Mouse (Mus musculus) hindbrain, embryonic 11.5 days (tissue): ENCODE measurements around the gene Vmn1r68. TPM values are rescaled to one million over a fixed set of nuclear protein-coding genes. Genes with fewer than 3 reads are reported as not detected.

Experiments
- ATAC-seq: fragments of 200-750 bp; cut with Nextera tagmentation; 2 replicates; pipeline ENCODE4 v1.8.0; 2017; ENCODE audit warnings: mild to moderate bottlenecking, moderate TSS enrichment, moderate library complexity; ENCODE audit not compliant: low FRiP score
- DNase-seq: peaks from one replicate; pipeline ENCODE4 v3.0.0-alpha.2; 2015; ENCODE audit warnings: low spot score
- H3K27ac ChIP-seq: fragments of 300-500 bp; sonication (generic); 2 replicates; pipeline ENCODE4 v1.5.1; 2014; ENCODE audit warnings: mild to moderate bottlenecking, low read depth, low read length
- H3K27me3 ChIP-seq: fragments of 300-500 bp; sonication (generic); 2 replicates; pipeline ENCODE4 v1.6.1; 2014; ENCODE audit warnings: mild to moderate bottlenecking, low read length, moderate library complexity, mixed read lengths; ENCODE audit not compliant: control insufficient read depth, insufficient read depth
- H3K36me3 ChIP-seq: fragments of 300-500 bp; sonication (generic); 2 replicates; pipeline ENCODE4 v1.6.1; 2014; ENCODE audit warnings: mild to moderate bottlenecking, low read length, moderate library complexity, mixed read lengths; ENCODE audit not compliant: control insufficient read depth, insufficient read depth
- H3K4me1 ChIP-seq: fragments of 300-500 bp; sonication (generic); replicated peaks from 2 replicates; pipeline ENCODE4 v1.6.1; 2014; ENCODE audit warnings: low read length, mixed read lengths; ENCODE audit not compliant: control insufficient read depth, insufficient read depth
- H3K4me2 ChIP-seq: fragments of 300-500 bp; sonication (generic); replicated peaks from 2 replicates; pipeline ENCODE4 v1.6.1; 2014; ENCODE audit warnings: mild to moderate bottlenecking, low read depth, low read length
- H3K4me3 ChIP-seq: fragments of 300-500 bp; sonication (generic); 2 replicates; pipeline ENCODE4 v1.5.1; 2014; ENCODE audit warnings: low read depth, low read length
- H3K9ac ChIP-seq: fragments of 300-500 bp; sonication (generic); 2 replicates; pipeline ENCODE4 v1.6.1; 2014; ENCODE audit warnings: low read depth, low read length
- H3K9me3 ChIP-seq: fragments of 300-500 bp; sonication (generic); 2 replicates; pipeline ENCODE4 v1.6.1; 2016; ENCODE audit warnings: low read length; ENCODE audit not compliant: control insufficient read depth
- WGBS: fragments of 180-500 bp; shearing (Covaris S2); extraction: QIAGEN DNeasy Blood & Tissue Kit; methylation state at CpG from one replicate; pipeline ENCODE4 v1.1.7; 2014; 5-methylcytosine and 5-hydroxymethylcytosine counted together
- polyA plus RNA-seq: library from polyadenylated mRNA; unstranded; fragments of >200 nt; fragmentation: Nextera tagmentation; extraction: Ambion mirVana; gene quantifications from 2 replicates; pipeline ENCODE4 v1.2.1, GENCODE M21; 2014

The Vmn1r68 gene
- polyA plus RNA-seq = not detected in 2 replicates

DNA sequence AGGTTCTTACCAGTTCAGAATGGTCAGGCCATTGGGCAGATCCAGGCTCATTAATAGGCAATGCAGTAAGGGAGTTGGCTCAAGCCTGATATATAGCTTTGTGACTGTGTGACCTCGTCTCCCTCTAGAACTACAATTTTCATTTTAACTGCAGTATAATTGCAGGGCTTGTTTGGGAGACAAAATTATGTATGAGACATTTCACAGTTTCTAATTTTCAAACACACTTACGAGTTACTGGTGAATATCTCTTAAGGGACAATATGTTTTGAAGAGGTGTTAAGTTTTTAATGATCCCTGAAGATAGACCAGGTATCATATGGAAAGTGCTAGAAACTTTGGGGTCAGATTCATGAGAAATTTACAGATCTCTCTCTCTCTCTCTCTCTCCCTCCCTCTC is at the start of gene Vmn1r68:
Gene Vmn1r68, minus strand, starts transcription at position 101 of the 400 bp plus-strand sequence.
- WGBS = 81% methylated on average over 2 of the region's 2 CpGs
- no peaks in the 10 kb centered on the region for H3K27me3 ChIP-seq
- H3K9me3 ChIP-seq = no peaks in the 10 kb centered on the region
- H3K4me3 ChIP-seq = no peak within 1 kb of the TSS
- H3K4me1 ChIP-seq = no peaks in the 10 kb centered on the region
- H3K4me2 ChIP-seq = no peak within 1 kb of the TSS
- no peaks in the 10 kb centered on the region for H3K36me3 ChIP-seq
- no peak for DNase-seq
- H3K27ac ChIP-seq = no peak within 1 kb of the TSS
- ATAC-seq = no peak
- no peak within 1 kb of the TSS for H3K9ac ChIP-seq

GRCm38 (mm10) chr7:10495578-10495977 is 62.7 kb downstream of the Vmn1r68 start:
- DNase-seq (no peak), ATAC-seq (no peak; the same call in none of the 2 replicates)
- H3K27ac ChIP-seq = no peak overlapping the region
- peaks cover 3% of the 10 kb centered on the region; the same call in 1 of the 2 replicates for H3K4me1 ChIP-seq
- H3K4me3 ChIP-seq = no peak overlapping the region
- H3K27me3 ChIP-seq = no peaks in the 10 kb centered on the region
- no peaks in the 10 kb centered on the region for H3K36me3 ChIP-seq
- WGBS = 37% methylated on average over 6 of the region's 6 CpGs
- no peaks in the 10 kb centered on the region for H3K9me3 ChIP-seq
- H3K9ac ChIP-seq = no peak overlapping the region
- H3K4me2 ChIP-seq = peak overlapping the region; percentile 55

DNA sequence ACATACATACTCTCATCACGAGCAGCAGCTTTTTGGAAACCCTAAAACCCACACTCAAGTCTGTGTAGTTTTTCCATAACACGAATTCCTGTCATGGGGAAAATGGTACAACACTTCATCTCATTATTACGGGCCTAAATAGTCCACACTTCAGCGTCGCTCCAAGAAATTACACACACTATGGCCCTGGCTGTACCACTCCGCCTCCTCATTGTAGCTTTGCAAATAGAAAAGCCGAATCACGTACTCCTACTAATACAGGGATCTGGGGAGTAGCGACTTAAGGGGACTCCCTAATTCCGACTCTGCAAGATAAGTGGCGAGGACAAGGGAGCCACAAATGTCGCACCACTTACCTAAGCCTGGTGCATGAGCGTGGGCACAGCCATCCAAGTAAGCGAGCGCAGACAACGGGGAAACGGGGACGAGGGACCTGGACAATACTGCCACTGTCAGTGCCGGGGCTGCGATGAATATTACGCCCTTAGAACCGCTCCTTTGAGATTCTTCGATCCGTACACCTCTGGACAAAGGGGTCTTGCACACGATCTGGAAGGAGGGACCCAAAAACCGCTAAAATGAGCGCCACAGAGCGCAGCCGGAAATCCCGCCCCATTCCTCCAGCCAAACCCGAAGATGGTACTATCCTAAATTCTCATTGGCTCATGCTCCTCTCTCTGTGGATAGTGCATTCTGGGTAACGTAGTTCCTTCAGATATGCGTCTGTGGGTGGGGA is 63.3 kb downstream of the Vmn1r68 start, which contains the start of gene Zik1:
Gene Zik1, minus strand, starts transcription at position 609 of the 736 bp plus-strand sequence.
- H3K9ac ChIP-seq = peak within 1 kb of the TSS; percentile 79
- H3K27me3 ChIP-seq = no peaks in the 10 kb centered on the region
- peak; percentile 99 for ATAC-seq
- peaks cover 4% of the 10 kb centered on the region; the same call in 1 of the 2 replicates for H3K36me3 ChIP-seq
- H3K4me1 ChIP-seq = peaks cover 3% of the 10 kb centered on the region; the same call in 1 of the 2 replicates
- peak within 1 kb of the TSS; percentile 55 for H3K4me2 ChIP-seq
- H3K9me3 ChIP-seq = no peaks in the 10 kb centered on the region
- peak within 1 kb of the TSS; percentile 66 for H3K4me3 ChIP-seq
- no peak within 1 kb of the TSS for H3K27ac ChIP-seq
- peak; percentile 87 for DNase-seq
- WGBS = 3% methylated on average over 33 of the region's 33 CpGs

DNA sequence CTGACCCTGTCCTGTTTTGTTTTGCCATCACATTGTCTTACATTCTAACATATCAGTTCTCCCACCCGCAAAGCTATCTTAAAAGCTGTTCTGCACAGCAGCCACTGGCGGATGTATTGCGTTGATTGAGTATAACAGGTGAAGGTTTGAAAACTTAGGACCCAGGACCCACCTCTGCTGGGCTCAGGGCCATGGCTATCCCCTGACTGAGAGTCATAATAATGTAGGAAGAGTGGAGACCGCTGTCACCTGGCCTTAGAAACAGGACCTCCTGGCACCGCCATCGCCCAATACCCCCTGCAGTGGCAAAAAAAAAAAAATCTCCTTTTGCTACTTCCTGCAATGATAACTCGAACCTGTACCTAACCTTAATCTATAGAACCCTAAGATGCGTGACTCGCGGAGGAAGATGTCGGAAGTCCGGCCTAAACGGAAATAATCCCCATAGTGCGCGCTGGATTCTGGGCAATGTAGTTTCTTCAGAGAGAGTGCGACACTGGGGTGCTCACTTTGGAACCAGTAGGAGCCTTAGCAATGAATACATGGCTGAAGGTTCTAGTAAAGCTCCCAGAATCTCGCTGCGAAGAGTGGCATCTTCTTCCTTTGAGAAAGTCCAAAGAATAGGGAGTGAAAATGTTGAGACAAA is 77.6 kb downstream of the Vmn1r68 start:
- no peaks in the 10 kb centered on the region for H3K9me3 ChIP-seq
- 55% methylated on average over 18 of the region's 18 CpGs for WGBS
- no peaks in the 10 kb centered on the region for H3K4me1 ChIP-seq
- H3K9ac ChIP-seq = no peak overlapping the region
- no peak overlapping the region for H3K27ac ChIP-seq
- peak overlapping the region; percentile 12; the same call in 1 of the 2 replicates for H3K4me3 ChIP-seq
- H3K36me3 ChIP-seq = no peaks in the 10 kb centered on the region
- DNase-seq (peak; percentile 12), ATAC-seq (peak; percentile 64)
- no peaks in the 10 kb centered on the region for H3K27me3 ChIP-seq
- no peak overlapping the region for H3K4me2 ChIP-seq

GRCm38 (mm10) chr7:10479813-10480212 is 78.5 kb downstream of the Vmn1r68 start:
- no peaks in the 10 kb centered on the region for H3K9me3 ChIP-seq
- DNase-seq (no peak), ATAC-seq (no peak)
- H3K4me2 ChIP-seq = no peak overlapping the region
- H3K9ac ChIP-seq = no peak overlapping the region
- H3K36me3 ChIP-seq = no peaks in the 10 kb centered on the region
- H3K4me3 ChIP-seq = no peak overlapping the region
- no peaks in the 10 kb centered on the region for H3K4me1 ChIP-seq
- no peaks in the 10 kb centered on the region for H3K27me3 ChIP-seq
- no peak overlapping the region for H3K27ac ChIP-seq

- H3K4me3 ChIP-seq = no peak overlapping the region
- no peaks in the 10 kb centered on the region for H3K4me1 ChIP-seq
- H3K9ac ChIP-seq = no peak overlapping the region
- no peaks in the 10 kb centered on the region for H3K36me3 ChIP-seq
- no peak for DNase-seq
- 78% methylated on average over 3 of the region's 3 CpGs for WGBS
- H3K9me3 ChIP-seq = no peaks in the 10 kb centered on the region; the same call in 1 of the 2 replicates
- H3K27me3 ChIP-seq = no peaks in the 10 kb centered on the region
- H3K27ac ChIP-seq = no peak overlapping the region
- H3K4me2 ChIP-seq = no peak overlapping the region
- no peak for ATAC-seq
Observed at GRCm38 (mm10) chr7:10458166-10458565, 100.1 kb downstream of the Vmn1r68 start.

Other genes with a start within 250 kb of the Vmn1r68 start
- gene Vmn1r67, start 115.2 kb downstream of the Vmn1r68 start, polyA plus RNA-seq = not detected in 2 replicates
- gene Zik1, start 63.1 kb downstream of the Vmn1r68 start, polyA plus RNA-seq = 40.0 and 46.8 TPM in 2 replicates
- not detected in 2 replicates for gene Vmn1r69, start 55.2 kb upstream of the Vmn1r68 start, polyA plus RNA-seq
- gene Vmn1r70, start 73.0 kb upstream of the Vmn1r68 start, polyA plus RNA-seq = not detected in 2 replicates
- not detected in 2 replicates for gene Nlrp4b, start 129.3 kb upstream of the Vmn1r68 start, polyA plus RNA-seq
- gene Vmn1r71, start 195.9 kb upstream of the Vmn1r68 start, polyA plus RNA-seq = not detected in 2 replicates